ENCODE assay signal across 8 mouse cellular contexts in the genomic region with DNA sequence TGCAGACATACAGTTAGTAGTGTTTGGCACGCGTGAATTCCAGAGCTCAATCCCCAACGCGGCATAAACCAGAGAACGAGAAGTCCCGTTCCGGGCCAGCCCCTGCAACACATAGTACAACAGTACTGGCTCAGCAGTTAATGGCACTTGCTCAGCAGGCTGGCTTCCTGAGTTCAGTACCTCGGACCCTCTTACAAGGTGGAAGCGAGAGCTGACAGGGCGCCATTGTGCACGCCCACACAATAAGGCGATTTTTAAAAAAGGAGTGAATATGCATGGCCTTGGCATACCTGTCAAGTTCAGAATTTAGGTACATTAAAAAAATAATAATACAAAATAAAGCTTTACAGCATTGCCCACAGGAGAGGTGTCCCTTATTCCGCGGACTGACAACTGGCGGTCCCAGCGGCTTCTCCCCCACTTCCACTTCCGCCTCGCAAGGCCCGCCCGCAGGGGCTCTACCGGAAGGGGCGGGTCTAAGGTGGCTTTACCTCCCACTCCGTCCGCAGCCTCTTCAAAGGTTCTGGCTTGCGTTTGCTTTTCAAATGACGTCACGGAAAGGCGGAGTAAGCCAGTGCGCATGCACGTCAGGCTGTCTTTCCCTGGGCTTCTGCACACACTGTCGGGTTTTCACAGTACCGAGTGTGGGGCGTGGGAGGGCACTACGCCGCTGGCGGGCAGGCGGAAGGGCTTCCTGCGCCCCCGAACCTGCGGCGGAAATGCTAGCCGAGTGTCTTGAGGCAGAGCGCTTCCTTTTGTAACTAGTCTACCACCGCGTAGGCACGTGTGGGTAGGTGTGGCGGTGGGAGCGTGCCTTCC. TPM values are rescaled to one million over a fixed set of nuclear protein-coding genes. Genes with fewer than 3 reads are reported as not detected.
A peak's percentile ranks its signal among the peaks of the same experiment; 100 is the strongest.
DNase-seq lines count a peak whose midpoint lies in the region; ATAC-seq and TF ChIP-seq lines count a peak whose summit lies in the region.

No protein-coding gene starts in this region.

- DNase-seq in gastrocnemius, adult 8-10 months (ENCODE audit: low spot score in 2 of 2), result peak; percentile 89 to 93
- peak; percentile 99 for DNase-seq in hindlimb bud, embryonic 11.5 days (ENCODE audit: extremely low spot score, low read depth, low spot score)
- peak; percentile 84 to 96 for DNase-seq in left cerebral cortex, adult 8-10 months (ENCODE audit: low spot score in 2 of 2)
- DNase-seq in right cerebral cortex, postnatal 10 days (ENCODE audit: low spot score in 2 of 2), result peak; percentile 97 to 98
- DNase-seq in urinary bladder, postnatal 25 days (ENCODE audit: low spot score), result peak; percentile 93

- peak overlapping the region; percentile 75 for H3K4me3 ChIP-seq in cortical plate, adult 2 months (ENCODE audit: insufficient read depth, low read length)
- peak overlapping the region; percentile 97 for H3K4me3 ChIP-seq in megakaryocyte, embryonic 14.5 days (replicated peaks)

- H3K27ac ChIP-seq in cortical plate, adult 2 months (ENCODE audit: insufficient read depth, low read length), result peak overlapping the region; percentile 40

- TF ChIP-seq POLR2A in cortical plate, adult 2 months (IDR thresholded peaks at IDR 0.05; ENCODE audit: extremely low read depth, insufficient read depth, low read length), result peak; percentile 92

- TF ChIP-seq CTCF in cortical plate, adult 2 months (IDR thresholded peaks at IDR 0.05; ENCODE audit: extremely low read depth, insufficient read depth, low read length), result no peak

- H3K27me3 ChIP-seq in megakaryocyte, embryonic 14.5 days (replicated peaks), result peaks cover 2% of the 10 kb centered on the region

- no peaks in the 10 kb centered on the region for H3K9me3 ChIP-seq in megakaryocyte, embryonic 14.5 days

- ATAC-seq in activated CD4-positive, CD25-positive, alpha-beta regulatory T cell, adult 4 months, result peak; percentile 89

- peaks cover 3% of the 10 kb centered on the region; the same call in 1 of the 2 replicates for H3K4me1 ChIP-seq in cortical plate, adult 2 months (ENCODE audit: control insufficient read depth, insufficient read depth, low read length)
- peaks cover 64% of the 10 kb centered on the region for H3K4me1 ChIP-seq in megakaryocyte, embryonic 14.5 days

- H3K36me3 ChIP-seq in megakaryocyte, embryonic 14.5 days (replicated peaks; ENCODE audit: low read length), result peaks cover 22% of the 10 kb centered on the region

RNA-seq across cellular contexts. Expression of a gene that starts 5.4 kb away (rescaled TPM):
- 10 to 100 TPM in 1 of 2 experiments, 1 to 10 TPM in 1; 9.8 to 16.4 TPM for polyA plus RNA-seq in activated CD4-positive, CD25-positive, alpha-beta regulatory T cell, adult 4 months (2017; shearing (Covaris generic))
- polyA plus RNA-seq in cortical plate, adult 2 months (2012; rRNA removed), result 3.7 and 4.0 TPM in 2 replicates
- total RNA-seq in gastrocnemius, adult 8-10 months (2022), result 1 to 10 TPM; 2.6 to 4.8 (median 3.0) TPM
- total RNA-seq in left cerebral cortex, adult 8-10 months (2022), result 1 to 10 TPM; 3.7 to 4.9 (median 4.2) TPM
- 1.0 and 1.5 TPM in 2 replicates for polyA plus RNA-seq in megakaryocyte, embryonic 14.5 days (2012; ENCODE audit: insufficient read depth, low replicate concordance)

RNA-seq across cellular contexts. Expression of a gene that starts 20.3 kb away (rescaled TPM):
- polyA plus RNA-seq in activated CD4-positive, CD25-positive, alpha-beta regulatory T cell, adult 4 months (2017; shearing (Covaris generic)), result 1 to 10 TPM; 3.5 to 5.9 TPM
- polyA plus RNA-seq in cortical plate, adult 2 months (2012; rRNA removed), result 0.71 and 0.83 TPM in 2 replicates
- 1 to 10 TPM in 1 of 4 experiments, under 1 TPM in 3; 0.44 to 1.1 (median 0.63) TPM for total RNA-seq in gastrocnemius, adult 8-10 months (2022)
- 1 to 10 TPM; 1.2 to 2.7 (median 1.5) TPM for total RNA-seq in left cerebral cortex, adult 8-10 months (2022)
- not detected in 2 replicates for polyA plus RNA-seq in megakaryocyte, embryonic 14.5 days (2012; ENCODE audit: insufficient read depth, low replicate concordance)

RNA-seq across cellular contexts. Expression of a gene that starts 28.3 kb away (rescaled TPM):
- 100 to 1,000 TPM; 269 to 282 TPM for polyA plus RNA-seq in activated CD4-positive, CD25-positive, alpha-beta regulatory T cell, adult 4 months (2017; shearing (Covaris generic))
- polyA plus RNA-seq in cortical plate, adult 2 months (2012; rRNA removed), result 1.6 and 2.4 TPM in 2 replicates
- total RNA-seq in gastrocnemius, adult 8-10 months (2022), result 1 to 10 TPM in 1 of 4 experiments, under 1 TPM in 3; 0.48 to 2.0 (median 0.74) TPM
- total RNA-seq in left cerebral cortex, adult 8-10 months (2022), result 1 to 10 TPM; 1.4 to 6.0 (median 2.1) TPM
- polyA plus RNA-seq in megakaryocyte, embryonic 14.5 days (2012; ENCODE audit: insufficient read depth, low replicate concordance), result 7.6 and 33.7 TPM in 2 replicates

RNA-seq across cellular contexts. Expression of a gene that starts 34.3 kb away (rescaled TPM):
- 10 to 100 TPM; 17.1 to 18.9 TPM for polyA plus RNA-seq in activated CD4-positive, CD25-positive, alpha-beta regulatory T cell, adult 4 months (2017; shearing (Covaris generic))
- 0.79 and 2.4 TPM in 2 replicates for polyA plus RNA-seq in cortical plate, adult 2 months (2012; rRNA removed)
- total RNA-seq in gastrocnemius, adult 8-10 months (2022), result 1 to 10 TPM; 2.1 to 5.0 (median 2.5) TPM
- total RNA-seq in left cerebral cortex, adult 8-10 months (2022), result 1 to 10 TPM; 1.6 to 4.7 (median 2.1) TPM
- 0.31 TPM in 1 of 2 replicates, not detected in the other for polyA plus RNA-seq in megakaryocyte, embryonic 14.5 days (2012; ENCODE audit: insufficient read depth, low replicate concordance)

RNA-seq across cellular contexts. Expression of a gene that starts 43.1 kb away (rescaled TPM):
- 1 to 10 TPM; 6.8 to 7.1 TPM for polyA plus RNA-seq in activated CD4-positive, CD25-positive, alpha-beta regulatory T cell, adult 4 months (2017; shearing (Covaris generic))
- 22.1 and 22.7 TPM in 2 replicates for polyA plus RNA-seq in cortical plate, adult 2 months (2012; rRNA removed)
- total RNA-seq in gastrocnemius, adult 8-10 months (2022), result 10 to 100 TPM in 1 of 4 experiments, 1 to 10 TPM in 3; 6.6 to 10.2 (median 8.1) TPM
- total RNA-seq in left cerebral cortex, adult 8-10 months (2022), result 10 to 100 TPM; 17.0 to 21.9 (median 19.7) TPM
- 0.84 TPM in 1 of 2 replicates, not detected in the other for polyA plus RNA-seq in megakaryocyte, embryonic 14.5 days (2012; ENCODE audit: insufficient read depth, low replicate concordance)

Comparison
In these comparisons a context has a peak if more than half of its experiments do, and no peak if none do; other contexts are left out.
1. Peak in every context shown above with its lines: DNase-seq, ATAC-seq, H3K4me3 ChIP-seq and H3K27ac ChIP-seq.